Mouse (Mus musculus) heart, embryonic 11.5 days (tissue): Measurements from ENCODE around the gene Tbc1d10c. TPM values are rescaled to one million over a fixed set of nuclear protein-coding genes. Genes with fewer than 3 reads are reported as not detected.

ENCODE experiments used
- microRNA-seq: library from miRNA; unstranded; fragments of <30 nt; microRNA quantifications from one replicate; pipeline ENCODE4, GENCODE M21; 2016; ENCODE audit warnings: borderline number of aligned reads
- polyA plus RNA-seq: library from polyadenylated mRNA; unstranded; fragments of >200 nt; fragmentation: Nextera tagmentation; extraction: Ambion mirVana; gene quantifications from 2 replicates; pipeline ENCODE4 v1.2.1, GENCODE M21; 2014

Gene Tbc1d10c
- polyA plus RNA-seq, 1 experiment from 2014 or later: 1.0 TPM

Small RNA genes within 50 kb of the gene (microRNA-seq; reads per million reads assigned to microRNA genes)
- not detected for gene Gm26115

Other genes with a start within 250 kb of the Tbc1d10c start
- gene Aldh3b3, start 232.6 kb downstream of the Tbc1d10c start, polyA plus RNA-seq: not detected in 2 replicates
- gene Aldh3b2, start 219.0 kb downstream of the Tbc1d10c start, polyA plus RNA-seq: 0.16 TPM in 1 of 2 replicates, not detected in the other
- 8.0 and 11.3 TPM in 2 replicates for gene Acy3, start 204.7 kb downstream of the Tbc1d10c start, polyA plus RNA-seq
- 0.11 TPM in 1 of 2 replicates, not detected in the other for gene Tbx10, start 198.5 kb downstream of the Tbc1d10c start, polyA plus RNA-seq
- 48.0 and 48.8 TPM in 2 replicates for gene Nudt8, start 190.7 kb downstream of the Tbc1d10c start, polyA plus RNA-seq
- 2.3 and 2.5 TPM in 2 replicates for gene Gm49405, start 190.7 kb downstream of the Tbc1d10c start, polyA plus RNA-seq
- gene Doc2g, start 188.0 kb downstream of the Tbc1d10c start, polyA plus RNA-seq: 64.5 and 65.9 TPM in 2 replicates
- 369 and 417 TPM in 2 replicates for gene Ndufv1, start 178.5 kb downstream of the Tbc1d10c start, polyA plus RNA-seq
- gene Gstp1, start 153.3 kb downstream of the Tbc1d10c start, polyA plus RNA-seq: 359 and 387 TPM in 2 replicates
- 2.9 and 3.4 TPM in 2 replicates for gene Gstp2, start 145.3 kb downstream of the Tbc1d10c start, polyA plus RNA-seq
- gene Gstp3, start 131.7 kb downstream of the Tbc1d10c start, polyA plus RNA-seq: 0.49 TPM in 1 of 2 replicates, not detected in the other
- not detected in 2 replicates for gene Cabp2, start 109.7 kb downstream of the Tbc1d10c start, polyA plus RNA-seq
- gene Cdk2ap2, start 94.1 kb downstream of the Tbc1d10c start, polyA plus RNA-seq: 63.4 and 64.0 TPM in 2 replicates
- 15.5 and 17.3 TPM in 2 replicates for gene Pitpnm1, start 91.3 kb downstream of the Tbc1d10c start, polyA plus RNA-seq
- gene Aip, start 65.4 kb downstream of the Tbc1d10c start, polyA plus RNA-seq: 91.4 and 93.4 TPM in 2 replicates
- gene Gpr152, start 51.5 kb downstream of the Tbc1d10c start, polyA plus RNA-seq: not detected in 2 replicates
- not detected in 2 replicates for gene Cabp4, start 47.3 kb downstream of the Tbc1d10c start, polyA plus RNA-seq
- gene Coro1b, start 42.7 kb downstream of the Tbc1d10c start, polyA plus RNA-seq: 109 and 113 TPM in 2 replicates
- 1.3 and 1.7 TPM in 2 replicates for gene Ptprcap, start 37.7 kb downstream of the Tbc1d10c start, polyA plus RNA-seq
- gene Rps6kb2, start 27.9 kb downstream of the Tbc1d10c start, polyA plus RNA-seq: 34.3 and 38.1 TPM in 2 replicates
- gene Carns1, start 15.8 kb downstream of the Tbc1d10c start, polyA plus RNA-seq: 2.1 and 2.8 TPM in 2 replicates
- gene Ppp1ca, start 781 bp upstream of the Tbc1d10c start, polyA plus RNA-seq: 749 and 760 TPM in 2 replicates
- 20.6 and 24.1 TPM in 2 replicates for gene Rad9a, start 10.4 kb upstream of the Tbc1d10c start, polyA plus RNA-seq
- gene Clcf1, start 23.0 kb upstream of the Tbc1d10c start, polyA plus RNA-seq: 1.2 and 2.5 TPM in 2 replicates
- gene AC109138.7, start 23.1 kb upstream of the Tbc1d10c start, polyA plus RNA-seq: not detected in 2 replicates
- 17.4 and 19.5 TPM in 2 replicates for gene Pold4, start 40.6 kb upstream of the Tbc1d10c start, polyA plus RNA-seq
- gene Ssh3, start 77.9 kb upstream of the Tbc1d10c start, polyA plus RNA-seq: 3.1 and 3.6 TPM in 2 replicates
- gene Ankrd13d, start 91.9 kb upstream of the Tbc1d10c start, polyA plus RNA-seq: 2.1 and 2.2 TPM in 2 replicates
- gene Grk2, start 114.9 kb upstream of the Tbc1d10c start, polyA plus RNA-seq: 12.0 and 14.2 TPM in 2 replicates
- 34.8 and 44.9 TPM in 2 replicates for gene Kdm2a, start 207.0 kb upstream of the Tbc1d10c start, polyA plus RNA-seq
- gene Rhod, start 248.1 kb upstream of the Tbc1d10c start, polyA plus RNA-seq: 28.5 and 31.1 TPM in 2 replicates